Mouse (Mus musculus) stomach, embryonic 14.5 days (tissue): ENCODE measurements around the gene March6. TPM values are rescaled to one million over a fixed set of nuclear protein-coding genes. Genes with fewer than 3 reads are reported as not detected.

Experiments
- ATAC-seq: fragments of 200-750 bp; cut with Nextera tagmentation; 2 replicates; pipeline ENCODE4 v1.8.0; 2017; ENCODE audit warnings: low read depth, moderate TSS enrichment; ENCODE audit not compliant: insufficient number of reproducible peaks, insufficient read depth, low FRiP score
- H3K27ac ChIP-seq: fragments of 300-500 bp; sonication (generic); 2 replicates; pipeline ENCODE4 v1.5.1; 2014; ENCODE audit warnings: mild to moderate bottlenecking, low read length, moderate library complexity, mixed read lengths
- H3K27me3 ChIP-seq: fragments of 300-500 bp; sonication (generic); 2 replicates; pipeline ENCODE4 v1.6.1; 2014; ENCODE audit warnings: low read length, control low read depth, mixed read lengths; ENCODE audit not compliant: control insufficient read depth, insufficient read depth
- H3K36me3 ChIP-seq: fragments of 300-500 bp; sonication (generic); 2 replicates; pipeline ENCODE4 v1.6.1; 2014; ENCODE audit warnings: mild to moderate bottlenecking, control low read depth, low read length, moderate library complexity, mixed read lengths; ENCODE audit not compliant: control insufficient read depth, insufficient read depth
- H3K4me1 ChIP-seq: fragments of 300-500 bp; sonication (generic); 2 replicates; pipeline ENCODE4 v1.6.1; 2014; ENCODE audit warnings: low read length, control low read depth, mixed read lengths; ENCODE audit not compliant: control insufficient read depth, insufficient read depth
- H3K4me2 ChIP-seq: fragments of 300-500 bp; sonication (generic); replicated peaks from 2 replicates; pipeline ENCODE4 v1.6.1; 2014; ENCODE audit warnings: low read depth, low read length, control low read depth
- H3K4me3 ChIP-seq: fragments of 300-500 bp; sonication (generic); 2 replicates; pipeline ENCODE4 v1.5.1; 2014; ENCODE audit warnings: low read depth, low read length, control low read depth
- H3K9ac ChIP-seq: fragments of 300-500 bp; sonication (generic); replicated peaks from 2 replicates; pipeline ENCODE4 v1.6.1; 2014; ENCODE audit warnings: low read depth, mild to moderate bottlenecking, control low read depth, low read length, moderate library complexity, mixed read lengths
- H3K9me3 ChIP-seq: fragments of 300-500 bp; sonication (generic); 2 replicates; pipeline ENCODE4 v1.6.1; 2016; ENCODE audit warnings: low read depth, low read length, control low read depth; ENCODE audit not compliant: control insufficient read depth
- WGBS: fragments of 180-500 bp; shearing (Covaris S2); extraction: QIAGEN DNeasy Blood & Tissue Kit; methylation state at CpG from one replicate; pipeline ENCODE4 v1.1.7; 2014; 5-methylcytosine and 5-hydroxymethylcytosine counted together
- polyA plus RNA-seq: library from polyadenylated mRNA; unstranded; fragments of >200 nt; fragmentation: Nextera tagmentation; extraction: Ambion mirVana; gene quantifications from 2 replicates; pipeline ENCODE4 v1.2.1, GENCODE M21; 2014

Gene March6
- polyA plus RNA-seq, 1 experiment from 2014 or later, result 37.2 TPM

DNA sequence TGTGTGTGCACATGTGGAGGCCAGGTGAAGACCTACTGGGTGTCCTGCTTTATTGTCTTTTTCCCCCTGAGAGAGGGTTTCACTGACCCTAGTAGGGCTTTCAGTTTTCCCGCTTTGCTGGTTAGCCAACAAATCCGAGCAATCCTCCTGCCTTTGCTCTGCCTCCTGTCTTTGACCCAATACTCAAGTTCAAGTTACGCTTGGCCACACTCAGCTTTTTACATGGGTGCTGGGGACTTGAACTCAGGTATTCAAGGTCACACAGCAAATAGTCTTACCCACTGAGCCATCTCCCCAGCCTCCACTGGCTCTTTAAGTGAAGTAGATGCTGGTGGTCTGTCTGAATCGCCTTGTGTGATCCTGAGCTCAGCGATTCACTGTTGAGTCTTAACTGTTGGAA, 124.0 kb downstream of the March6 start:
- no peaks in the 10 kb centered on the region for H3K27me3 ChIP-seq
- no peak overlapping the region for H3K4me3 ChIP-seq
- H3K4me2 ChIP-seq, result no peak overlapping the region
- H3K27ac ChIP-seq, result no peak overlapping the region
- WGBS, result 80% methylated on average over 5 of the region's 5 CpGs
- ATAC-seq, result no peak
- no peaks in the 10 kb centered on the region for H3K9me3 ChIP-seq
- H3K36me3 ChIP-seq, result no peaks in the 10 kb centered on the region
- no peak overlapping the region for H3K9ac ChIP-seq
- no peaks in the 10 kb centered on the region for H3K4me1 ChIP-seq

Other genes with a start within 250 kb of the March6 start
- gene Ankrd33b, start 163.3 kb downstream of the March6 start, polyA plus RNA-seq, result 0.28 and 0.58 TPM in 2 replicates
- 1.4 and 2.3 TPM in 2 replicates for gene Ropn1l, start 77.3 kb downstream of the March6 start, polyA plus RNA-seq
- 7.2 and 8.6 TPM in 2 replicates for gene Cmbl, start 34.3 kb upstream of the March6 start, polyA plus RNA-seq
- 533 and 552 TPM in 2 replicates for gene Cct5, start 70.8 kb upstream of the March6 start, polyA plus RNA-seq
- 12.1 and 14.8 TPM in 2 replicates for gene Fam173b, start 70.8 kb upstream of the March6 start, polyA plus RNA-seq